Mouse (Mus musculus) G1E (cell line): ENCODE data around the gene Kcnh5. TPM values are rescaled to one million over a fixed set of nuclear protein-coding genes. Genes with fewer than 3 reads are reported as not detected.

Experiments used
- ATAC-seq: 2 replicates; pipeline ENCODE4 v1.8.0; 2016; ENCODE audit warnings: mild to moderate bottlenecking; ENCODE audit not compliant: insufficient number of reproducible peaks, poor library complexity, low FRiP score, severe bottlenecking; ENCODE audit errors: extremely low read depth
- DNase-seq: peaks from one replicate; pipeline ENCODE4 v3.0.0; 2012; ENCODE audit warnings: low spot score
- H3K27me3 ChIP-seq: 2 replicates; pipeline ENCODE4 v1.6.1; 2012; ENCODE audit warnings: mild to moderate bottlenecking, low read length, inconsistent platforms; ENCODE audit not compliant: insufficient read depth
- H3K36me3 ChIP-seq: replicated peaks from 2 replicates; pipeline ENCODE3; 2012; ENCODE audit warnings: mild to moderate bottlenecking, inconsistent platforms
- H3K4me1 ChIP-seq: 2 replicates; pipeline ENCODE4 v1.6.1; 2012; ENCODE audit warnings: low read depth, low read length, inconsistent platforms, mixed read lengths; ENCODE audit not compliant: insufficient read depth
- H3K4me3 ChIP-seq: 2 replicates; pipeline ENCODE4 v1.5.1; 2012; ENCODE audit warnings: low read depth, mild to moderate bottlenecking, inconsistent platforms, low read length, moderate library complexity, mixed read lengths
- H3K9me3 ChIP-seq: replicated peaks from 2 replicates; pipeline ENCODE4 v1.6.1; 2012; ENCODE audit warnings: inconsistent platforms
- CTCF ChIP-seq: IDR thresholded peaks from 2 replicates; pipeline ENCODE4 v1.5.1; 2012; ENCODE audit warnings: low read depth, low read length, inconsistent platforms, mixed read lengths
- GATA1 ChIP-seq: IDR thresholded peaks from 2 replicates; pipeline ENCODE4 v1.6.1; 2012; ENCODE audit warnings: borderline replicate concordance, low read length, inconsistent platforms, mixed read lengths
- GATA2 ChIP-seq: IDR thresholded peaks from 2 replicates; pipeline ENCODE4 v1.6.1; 2012; ENCODE audit warnings: low read depth, low read length, inconsistent platforms, borderline replicate concordance
- POLR2AphosphoS5 ChIP-seq: IDR thresholded peaks from 2 replicates; pipeline ENCODE4 v1.6.1; 2012; ENCODE audit warnings: low read depth, low read length, inconsistent platforms; ENCODE audit not compliant: insufficient replicate concordance
- TAL1 ChIP-seq: conservative IDR thresholded peaks from 2 replicates; pipeline ENCODE4 v1.6.1; 2012; ENCODE audit warnings: low read depth, low read length, inconsistent platforms, mixed read lengths
- polyA plus RNA-seq: library from polyadenylated mRNA; stranded (reverse); fragments of >175 nt; gene quantifications from 2 replicates; pipeline ENCODE4 v1.2.3, GENCODE M21; 2012
- total RNA-seq, 2 experiments: library from RNA; stranded (forward) in 1 of 2; stranded (reverse) in 1 of 2; fragments of 200-1000 nt in 1 of 2; fragments of >200 nt in 1 of 2; fragmentation: Nextera tagmentation in 1 of 2; gene quantifications; 2 replicates each; pipeline ENCODE4 v1.2.3; 2014 to 2017

Kcnh5 gene
- total RNA-seq (2014; fragmentation: Nextera tagmentation) = not detected in 2 replicates
- 0.06 TPM in 1 of 2 replicates, not detected in the other for total RNA-seq (2017)
- polyA plus RNA-seq = not detected in 2 replicates

DNA sequence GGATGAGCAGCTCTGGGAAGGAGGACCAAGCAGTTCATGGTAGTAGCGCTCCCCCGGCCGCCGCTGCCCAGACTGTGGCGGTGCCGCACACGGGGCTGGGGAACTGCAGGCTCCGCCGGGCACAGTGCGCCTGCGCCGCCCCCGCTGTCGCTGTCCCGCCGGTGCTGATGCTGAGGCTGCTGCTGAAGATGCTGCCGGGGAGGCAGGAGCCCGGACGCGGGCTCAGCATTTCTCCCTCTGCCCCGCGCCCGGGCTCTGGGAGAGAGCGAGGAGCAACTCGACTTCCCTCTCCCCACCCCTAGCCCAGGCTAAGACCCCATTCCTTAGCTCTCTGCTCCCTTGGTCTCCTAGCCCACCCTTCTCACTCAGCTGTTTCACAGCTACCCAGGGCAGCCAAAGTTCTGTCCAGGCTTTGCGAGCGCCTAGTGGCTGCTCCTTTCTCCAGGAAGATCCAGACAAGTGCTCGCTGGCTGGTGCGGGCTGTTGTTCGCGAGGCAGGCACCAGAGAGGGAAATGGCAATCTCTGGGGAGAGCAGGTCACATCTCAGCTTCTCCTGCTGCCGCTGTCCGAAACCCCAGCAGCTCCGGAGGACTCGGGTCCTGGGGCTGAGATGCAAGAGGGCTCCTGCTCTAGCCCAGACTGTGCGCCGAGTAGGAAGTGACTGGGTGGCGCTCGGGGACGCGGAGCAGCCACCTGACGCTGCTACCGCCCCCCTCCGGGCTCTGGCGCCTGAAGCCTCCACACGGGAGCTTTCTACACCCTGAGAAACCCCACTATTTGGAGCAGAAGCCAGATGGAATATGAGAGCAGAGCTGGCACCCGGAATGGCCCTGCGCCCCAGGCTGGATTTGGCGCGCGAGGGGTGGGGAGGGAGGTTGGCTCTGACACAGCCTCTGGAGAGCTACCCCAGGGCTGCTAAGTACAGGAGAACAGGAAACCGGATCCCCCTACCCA lies at the start of gene Kcnh5:
Gene Kcnh5, minus strand, starts transcription at position 642 of the 955 bp plus-strand sequence.
- H3K27me3 ChIP-seq = peaks cover 6% of the 10 kb centered on the region; the same call in 1 of the 2 replicates
- no peak within 1 kb of the TSS for H3K4me3 ChIP-seq
- DNase-seq (no peak), ATAC-seq (no peak)
- H3K36me3 ChIP-seq = no peaks in the 10 kb centered on the region
- H3K9me3 ChIP-seq = no peaks in the 10 kb centered on the region
- TF ChIP-seq TAL1 = no peak
- no peak for TF ChIP-seq GATA1
- no peak for TF ChIP-seq CTCF
- no peak for TF ChIP-seq POLR2AphosphoS5
- TF ChIP-seq GATA2 = no peak
- no peaks in the 10 kb centered on the region for H3K4me1 ChIP-seq

DNA sequence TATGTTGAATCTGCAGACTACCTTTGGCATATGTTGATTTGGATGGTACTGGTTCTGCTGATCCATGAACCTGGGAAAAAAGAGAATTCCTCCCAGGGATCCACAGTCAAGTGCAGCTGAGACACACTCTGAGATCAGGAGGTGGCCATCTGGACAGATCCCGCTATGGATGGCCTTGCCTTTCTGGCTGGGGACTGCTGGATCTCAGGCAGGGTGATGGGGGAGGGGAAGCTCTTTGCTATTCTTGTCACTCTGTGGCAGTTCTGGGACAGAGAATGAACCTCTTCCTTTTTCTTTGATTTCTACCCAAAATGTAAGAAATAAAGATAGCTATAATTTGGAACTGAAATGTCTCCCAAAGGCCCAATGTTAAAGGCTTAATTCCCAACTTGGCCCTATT lies 46.8 kb upstream of the Kcnh5 start:
- Histone ChIP-seq H3K9me3 (peaks cover 4% of the 10 kb centered on the region; the same call in 1 of the 2 replicates), H3K4me3 (no peak overlapping the region), H3K36me3 (no peaks in the 10 kb centered on the region), H3K27me3 (no peaks in the 10 kb centered on the region), H3K4me1 (no peaks in the 10 kb centered on the region)
- TF ChIP-seq POLR2AphosphoS5 (no peak), CTCF (no peak), GATA1 (no peak), TAL1 (no peak), GATA2 (no peak)
- DNase-seq = no peak
- no peak for ATAC-seq

GRCm38 (mm10) chr12:75189413-75189812 lies 12.3 kb upstream of the Kcnh5 start:
- H3K4me1 ChIP-seq = no peaks in the 10 kb centered on the region
- ATAC-seq (no peak), DNase-seq (no peak)
- no peaks in the 10 kb centered on the region for H3K36me3 ChIP-seq
- no peaks in the 10 kb centered on the region for H3K9me3 ChIP-seq
- H3K27me3 ChIP-seq = no peaks in the 10 kb centered on the region
- TF ChIP-seq POLR2AphosphoS5 (no peak), TAL1 (no peak), GATA2 (no peak), CTCF (no peak), GATA1 (no peak)
- no peak overlapping the region for H3K4me3 ChIP-seq

GRCm38 (mm10) chr12:75182646-75183045 lies 5.5 kb upstream of the Kcnh5 start:
- Histone ChIP-seq H3K9me3 (no peaks in the 10 kb centered on the region), H3K4me3 (no peak overlapping the region), H3K27me3 (no peaks in the 10 kb centered on the region; the same call in 1 of the 2 replicates), H3K4me1 (no peaks in the 10 kb centered on the region), H3K36me3 (no peaks in the 10 kb centered on the region)
- TF ChIP-seq GATA1 = no peak
- TF ChIP-seq CTCF = no peak
- TF ChIP-seq TAL1 = no peak
- no peak for TF ChIP-seq GATA2
- ATAC-seq (no peak), DNase-seq (no peak)

DNA sequence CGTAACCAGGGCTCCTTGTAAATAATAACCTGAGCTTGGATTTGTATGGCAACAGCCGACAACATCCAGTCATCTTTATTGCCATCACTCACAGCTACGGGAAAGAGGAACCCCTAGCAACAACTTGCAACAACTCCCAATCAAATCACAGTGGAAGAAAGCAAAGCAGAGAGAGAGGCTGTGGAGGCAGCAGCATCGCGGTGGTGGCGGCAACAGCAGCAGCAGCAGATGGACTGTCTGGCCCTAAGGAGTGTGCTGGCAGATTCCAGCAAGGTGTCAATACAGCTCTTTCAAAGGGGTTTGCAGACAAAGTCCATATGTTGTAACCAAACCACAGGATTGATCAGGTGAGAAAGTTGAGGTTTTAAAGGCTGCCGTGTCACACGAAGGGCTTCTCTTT lies 2.4 kb upstream of the Kcnh5 start:
- no peak for DNase-seq
- ATAC-seq = no peak
- TF ChIP-seq GATA1 (no peak), GATA2 (no peak), POLR2AphosphoS5 (no peak), TAL1 (no peak), CTCF (no peak)

DNA sequence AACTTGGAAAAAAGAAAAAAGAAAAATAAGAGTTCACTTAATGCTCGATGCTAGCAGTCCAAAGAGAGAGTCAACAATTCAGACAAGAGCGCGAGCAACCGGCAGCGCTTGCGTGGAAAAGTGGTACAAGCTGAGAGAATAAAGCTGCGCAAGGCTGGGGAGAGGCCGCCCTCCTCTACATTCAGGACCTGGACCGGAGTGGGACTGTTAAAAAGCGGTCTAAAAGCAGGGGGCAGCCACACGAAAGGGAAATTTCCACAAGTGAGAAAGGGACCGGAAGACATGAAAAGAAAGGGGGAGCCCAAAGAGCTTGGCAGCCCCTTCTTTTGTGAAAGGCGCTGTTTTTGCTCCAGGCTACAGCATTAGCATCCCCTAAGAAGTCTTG lies 506 bp upstream of the Kcnh5 start:
- TF ChIP-seq GATA2 (no peak), POLR2AphosphoS5 (no peak), TAL1 (no peak), GATA1 (no peak), CTCF (no peak)
- ATAC-seq (no peak), DNase-seq (no peak)
- Histone ChIP-seq H3K27me3 (peaks cover 6% of the 10 kb centered on the region; the same call in 1 of the 2 replicates), H3K4me1 (no peaks in the 10 kb centered on the region), H3K9me3 (no peaks in the 10 kb centered on the region), H3K4me3 (no peak overlapping the region), H3K36me3 (no peaks in the 10 kb centered on the region)

More for the DNA sequence above, 2.4 kb upstream of the Kcnh5 start:
- no peaks in the 10 kb centered on the region for H3K36me3 ChIP-seq
- no peaks in the 10 kb centered on the region for H3K4me1 ChIP-seq
- no peaks in the 10 kb centered on the region for H3K9me3 ChIP-seq
- peaks cover 6% of the 10 kb centered on the region; the same call in 1 of the 2 replicates for H3K27me3 ChIP-seq
- H3K4me3 ChIP-seq = no peak overlapping the region
